Mouse (Mus musculus) induced T-regulatory cell, adult 2 months (primary cell): ENCODE results near the gene Gm5168.
"Not testable (repeated sequence)": the region's sequence is repeated elsewhere in the genome, so short reads cannot be mapped to it uniquely, and the experiment has no call there.

ENCODE experiments used
- DNase-seq: peaks from one replicate; pipeline ENCODE4 v3.0.0-alpha.2; 2012; ENCODE audit warnings: low read depth

Gene Gm5168

DNA sequence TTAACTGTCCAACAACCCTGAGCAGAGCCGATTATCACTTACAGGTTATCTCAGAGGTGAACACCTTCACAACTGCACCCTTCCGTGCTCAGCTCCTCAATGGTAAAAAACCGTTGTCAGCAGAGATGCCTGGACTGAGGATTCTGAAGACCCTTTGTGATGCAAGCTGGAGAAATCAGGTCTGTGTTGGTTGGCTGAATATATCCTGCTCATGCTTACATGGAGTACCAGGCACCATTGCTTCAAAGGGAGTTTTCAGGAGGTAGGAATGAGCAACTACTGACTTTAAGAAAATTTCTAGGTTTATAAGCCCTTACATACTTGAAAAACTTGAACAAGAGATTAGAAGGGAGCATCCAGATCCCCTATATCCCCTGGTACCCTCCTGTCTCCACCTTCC lies at the start of gene Gm5168:
Gene Gm5168, minus strand, starts transcription at position 101 of the 400 bp plus-strand sequence.
- DNase-seq = not testable (repeated sequence)
